Mouse (Mus musculus) ES-E14 (cell line): Measurements from ENCODE around the gene Tmprss11f.

Experiments
- CHD2 ChIP-seq: IDR thresholded peaks from 2 replicates; pipeline ENCODE4 v1.6.1; 2014; ENCODE audit warnings: mild to moderate bottlenecking, low read depth, low read length, inconsistent platforms
- ZC3H11A ChIP-seq: IDR thresholded peaks from 2 replicates; pipeline ENCODE4 v1.6.1; 2012; ENCODE audit warnings: low read depth, mild to moderate bottlenecking, inconsistent platforms, low read length, borderline replicate concordance

DNA sequence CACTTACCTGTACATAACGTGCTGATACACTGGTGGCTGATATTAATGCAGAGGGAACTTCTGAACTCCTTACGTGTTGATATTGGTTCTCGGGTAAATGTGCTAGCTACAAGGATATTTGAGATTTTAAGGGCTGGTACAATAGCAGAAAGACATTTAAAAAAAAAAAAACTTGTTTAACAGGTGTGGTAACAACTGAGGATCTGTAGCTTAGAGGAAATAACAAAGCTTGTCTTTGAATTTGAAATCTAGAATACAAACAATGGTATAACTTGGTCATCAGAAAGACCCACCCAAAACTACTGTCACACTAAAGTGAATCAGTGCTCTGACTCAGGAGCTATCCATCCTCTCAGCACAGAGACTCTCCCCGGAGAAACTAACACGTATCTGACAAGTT is 44.0 kb upstream of the Tmprss11f start, which contains the start of gene Tmprss11b:
- no peak for TF ChIP-seq ZC3H11A
- no peak for TF ChIP-seq CHD2
